ENCODE assay signal across 8 mouse cellular contexts in the genomic region with DNA sequence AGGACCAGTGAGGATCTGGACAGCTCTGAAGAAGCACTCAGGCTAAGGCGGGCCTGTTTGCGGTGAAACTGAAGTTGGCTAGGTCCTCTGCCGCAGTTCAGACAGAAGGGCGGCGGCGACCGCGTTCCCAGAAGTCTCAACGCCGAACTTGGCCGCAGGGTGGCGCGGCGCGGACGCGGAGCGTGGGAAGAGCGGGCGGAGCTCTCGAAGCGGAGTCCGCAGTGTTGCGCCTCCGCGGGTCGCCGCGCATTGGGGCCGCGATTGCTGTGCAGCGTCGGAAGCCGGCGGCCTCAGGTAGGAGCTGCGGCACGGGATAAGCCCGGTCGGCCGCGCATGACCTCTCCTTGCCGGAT. TPM values are rescaled to one million over a fixed set of nuclear protein-coding genes. Genes with fewer than 3 reads are reported as not detected.
A peak's percentile ranks its signal among the peaks of the same experiment; 100 is the strongest.
DNase-seq lines count a peak whose midpoint lies in the region; ATAC-seq and TF ChIP-seq lines count a peak whose summit lies in the region.

No protein-coding gene starts in this region.

- peak; percentile 94 for DNase-seq in A20 (ENCODE audit: low read depth, low spot score)
- DNase-seq in embryonic facial prominence, embryonic 14.5 days (ENCODE audit: low spot score): peak; percentile 88
- peak; percentile 93 for DNase-seq in heart, adult 8-10 months (ENCODE audit: low spot score)
- DNase-seq in kidney, adult 8-10 months: peak; percentile 90 to 95
- DNase-seq in spleen, adult 18-20 months: peak; percentile 88 to 98

- no peaks in the 10 kb centered on the region for H3K9me3 ChIP-seq in embryonic facial prominence, embryonic 14.5 days (ENCODE audit: control insufficient read depth, low read length)
- H3K9me3 ChIP-seq in limb, embryonic 12.5 days: no peaks in the 10 kb centered on the region
- no peaks in the 10 kb centered on the region for H3K9me3 ChIP-seq in midbrain, embryonic 15.5 days

- no peaks in the 10 kb centered on the region for H3K27me3 ChIP-seq in embryonic facial prominence, embryonic 14.5 days (replicated peaks; ENCODE audit: control insufficient read depth, insufficient read depth, low read length)
- H3K27me3 ChIP-seq in limb, embryonic 12.5 days: peaks cover 17% of the 10 kb centered on the region
- H3K27me3 ChIP-seq in midbrain, embryonic 15.5 days (replicated peaks): no peaks in the 10 kb centered on the region

- H3K4me1 ChIP-seq in bone marrow, adult 2 months (ENCODE audit: control insufficient read depth, insufficient read depth, low read length): no peaks in the 10 kb centered on the region; the same call in 1 of the 2 replicates
- peaks cover 5% of the 10 kb centered on the region for H3K4me1 ChIP-seq in embryonic facial prominence, embryonic 14.5 days (ENCODE audit: control insufficient read depth, insufficient read depth, low read length)
- peaks cover 8% of the 10 kb centered on the region; the same call in 1 of the 2 replicates for H3K4me1 ChIP-seq in limb, embryonic 12.5 days (replicated peaks)
- H3K4me1 ChIP-seq in midbrain, embryonic 15.5 days: peaks cover 25% of the 10 kb centered on the region

- TF ChIP-seq POLR2A in bone marrow, adult 2 months (IDR thresholded peaks at IDR 0.05; ENCODE audit: borderline replicate concordance, control insufficient read depth, low read depth, low read length): peak; percentile 27; the same call in 1 of the 2 replicates

- H3K27ac ChIP-seq in bone marrow, adult 2 months (ENCODE audit: control insufficient read depth, insufficient read depth, low read depth, low read length, poor library complexity): peak overlapping the region; percentile 91
- H3K27ac ChIP-seq in embryonic facial prominence, embryonic 14.5 days (replicated peaks; ENCODE audit: low read depth, low read length): 0 out of 2 replicates have a peak overlapping the region, but pooled peaks have one; percentile 17
- H3K27ac ChIP-seq in limb, embryonic 12.5 days: no peak overlapping the region
- peak overlapping the region; percentile 85 for H3K27ac ChIP-seq in midbrain, embryonic 15.5 days

- no peaks in the 10 kb centered on the region for H3K36me3 ChIP-seq in embryonic facial prominence, embryonic 14.5 days (ENCODE audit: control insufficient read depth, insufficient read depth, low read length)
- H3K36me3 ChIP-seq in limb, embryonic 12.5 days: no peaks in the 10 kb centered on the region
- no peaks in the 10 kb centered on the region for H3K36me3 ChIP-seq in midbrain, embryonic 15.5 days (replicated peaks)

- ATAC-seq in embryonic facial prominence, embryonic 14.5 days (ENCODE audit: low read depth): peak; percentile 93
- peak; percentile 86 for ATAC-seq in limb, embryonic 12.5 days (ENCODE audit: insufficient number of reproducible peaks, insufficient read depth, low FRiP score, low TSS enrichment, low read depth)
- peak; percentile 88 for ATAC-seq in midbrain, embryonic 15.5 days (replicated peaks)

- H3K9ac ChIP-seq in embryonic facial prominence, embryonic 14.5 days (ENCODE audit: low read depth, low read length): peak overlapping the region; percentile 69
- H3K9ac ChIP-seq in limb, embryonic 12.5 days (replicated peaks): peak overlapping the region; percentile 72
- H3K9ac ChIP-seq in midbrain, embryonic 15.5 days: peak overlapping the region; percentile 67

- under 1% methylated on average over 42 of the region's 42 CpGs for WGBS in bone marrow, adult 2 months
- WGBS in embryonic facial prominence, embryonic 14.5 days: under 1% methylated on average over 23 of the region's 42 CpGs
- under 1% methylated on average over 42 of the region's 42 CpGs for WGBS in limb, embryonic 12.5 days
- WGBS in midbrain, embryonic 15.5 days: under 1% methylated on average over 42 of the region's 42 CpGs

- peak overlapping the region; percentile 66 for H3K4me2 ChIP-seq in embryonic facial prominence, embryonic 14.5 days (ENCODE audit: low read depth, low read length)
- peak overlapping the region; percentile 97 for H3K4me2 ChIP-seq in limb, embryonic 12.5 days
- H3K4me2 ChIP-seq in midbrain, embryonic 15.5 days: peak overlapping the region; percentile 82

- H3K4me3 ChIP-seq in bone marrow, adult 2 months (replicated peaks; ENCODE audit: control insufficient read depth, low read depth, low read length): peak overlapping the region; percentile 76
- peak overlapping the region; percentile 64 for H3K4me3 ChIP-seq in embryonic facial prominence, embryonic 14.5 days (ENCODE audit: low read depth, low read length)
- H3K4me3 ChIP-seq in limb, embryonic 12.5 days (replicated peaks): peak overlapping the region; percentile 67
- peak overlapping the region; percentile 62 for H3K4me3 ChIP-seq in midbrain, embryonic 15.5 days

- peak; percentile 86 for TF ChIP-seq CTCF in bone marrow, adult 2 months (IDR thresholded peaks at IDR 0.05; ENCODE audit: control insufficient read depth, insufficient read depth, low read length)

RNA-seq across cellular contexts. Expression of a gene that starts 37.5 kb away (rescaled TPM):
- 5.0 and 8.8 TPM in 2 replicates for polyA plus RNA-seq in bone marrow, adult 2 months (2011; ENCODE audit: insufficient read depth, insufficient read length, low replicate concordance, missing spikeins)
- 132 and 137 TPM in 2 replicates for polyA plus RNA-seq in embryonic facial prominence, embryonic 14.5 days (2014; fragmentation: Nextera tagmentation; extraction: Ambion mirVana)
- total RNA-seq in heart, adult 8-10 months (2022): 10 to 100 TPM; 70.6 to 81.5 (median 80.7) TPM
- 40.7 and 44.2 TPM in 2 replicates for polyA plus RNA-seq in limb, embryonic 12.5 days (2016; fragmentation: Nextera tagmentation; extraction: Ambion mirVana)
- 28.0 TPM in 2 replicates for polyA plus RNA-seq in midbrain, embryonic 15.5 days (2015; fragmentation: Nextera tagmentation; extraction: Ambion mirVana)
